Mouse (Mus musculus): Measurements from ENCODE around the gene Gm10037.
A peak's percentile ranks its signal among the peaks of the same experiment; 100 is the strongest.
"Not testable (repeated sequence)": the region's sequence is repeated elsewhere in the genome, so short reads cannot be mapped to it uniquely, and the experiment has no call there.

Gm10037 gene

DNA sequence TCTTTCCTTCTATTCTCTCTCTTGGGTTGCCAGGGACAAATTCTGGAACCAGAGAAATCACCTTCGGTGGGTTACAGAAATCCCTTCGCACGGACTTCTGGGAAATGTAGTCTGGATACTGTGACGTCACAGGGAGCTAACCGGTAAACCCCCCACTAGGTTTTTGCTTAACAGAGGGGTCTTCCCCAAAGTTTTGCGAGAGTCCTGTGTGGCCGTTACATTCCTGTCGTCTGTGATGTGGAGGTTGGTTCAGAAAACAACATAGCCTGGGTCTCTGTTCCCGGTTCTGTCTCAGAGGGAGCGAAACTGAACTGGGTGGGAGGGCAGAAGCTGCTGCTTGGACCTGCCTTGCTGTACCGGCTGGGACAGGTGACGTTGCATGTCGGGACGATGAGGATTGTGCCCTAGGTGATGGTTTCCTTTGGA is at the start of gene Gm10037:
Gm10037 (plus strand) TSS at position 196 of the 426 bp plus-strand sequence.
- no peak for DNase-seq (ENCODE audit: low spot score)

DNA sequence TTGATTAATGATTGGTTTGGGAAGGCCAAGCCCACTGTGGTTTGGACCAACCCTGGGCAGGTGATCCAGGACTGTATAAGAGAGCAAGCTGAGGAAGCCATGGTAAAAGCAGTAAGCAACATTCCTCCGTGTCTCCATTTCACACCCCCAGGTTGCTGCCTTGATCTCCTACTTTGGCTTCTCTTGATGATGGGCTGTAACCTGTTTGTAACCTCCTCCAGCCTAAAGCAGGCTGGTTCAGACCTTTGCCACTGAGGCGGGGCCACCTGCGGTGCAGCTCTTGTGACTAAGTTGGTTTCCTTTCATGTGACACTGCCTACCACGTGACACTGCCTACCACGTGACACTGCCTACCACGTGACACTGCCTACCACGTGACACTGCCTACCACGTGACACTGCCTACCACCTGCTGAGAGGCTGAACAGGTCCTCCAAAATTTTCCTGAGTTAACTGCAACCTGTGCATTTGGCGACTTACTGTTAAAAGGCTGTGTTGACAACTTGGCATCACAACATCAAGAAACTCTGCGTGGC is 38.9 kb upstream of the Gm10037 start:
- no peak for DNase-seq (ENCODE audit: low spot score)

DNA sequence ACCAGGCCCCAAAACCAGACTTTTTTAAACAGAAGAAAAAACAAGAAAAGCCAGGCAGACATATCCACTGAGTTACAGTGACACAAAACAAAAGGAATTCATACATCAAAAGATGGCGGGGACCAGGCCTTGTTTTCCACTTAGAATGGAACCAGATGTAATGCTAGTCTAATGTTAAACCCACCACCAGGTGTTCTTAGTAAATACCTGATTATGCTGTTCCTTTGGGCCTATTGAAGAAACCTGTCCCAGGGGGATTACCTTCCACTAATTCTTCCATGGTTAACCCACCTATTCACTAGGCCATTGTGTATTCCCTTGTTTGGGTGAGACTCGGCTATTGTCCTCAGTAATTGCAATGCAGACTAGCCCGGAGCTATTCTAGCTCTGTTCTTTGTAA is 32.3 kb upstream of the Gm10037 start:
- no peak for DNase-seq (ENCODE audit: low spot score)

DNA sequence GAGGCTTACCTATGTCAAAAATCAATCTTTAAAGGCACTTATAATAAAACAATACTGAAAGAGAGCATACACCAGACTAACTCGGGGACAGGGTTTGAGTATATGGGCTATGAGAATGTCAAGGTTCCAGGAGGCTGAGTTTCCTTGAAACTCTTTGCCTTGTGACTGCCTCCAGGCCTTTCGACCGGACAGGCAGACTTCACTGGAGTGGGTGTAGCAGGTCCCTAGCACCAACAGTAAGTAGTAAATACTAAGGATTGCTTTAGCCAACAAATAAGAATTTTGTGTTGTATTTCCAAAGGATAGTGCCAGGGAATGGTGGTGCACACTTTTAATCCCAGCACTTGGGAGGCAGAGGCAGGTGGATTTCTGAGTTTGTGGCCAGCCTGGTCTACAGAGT is 31.8 kb upstream of the Gm10037 start:
- not testable (repeated sequence) for DNase-seq (ENCODE audit: low spot score)

DNA sequence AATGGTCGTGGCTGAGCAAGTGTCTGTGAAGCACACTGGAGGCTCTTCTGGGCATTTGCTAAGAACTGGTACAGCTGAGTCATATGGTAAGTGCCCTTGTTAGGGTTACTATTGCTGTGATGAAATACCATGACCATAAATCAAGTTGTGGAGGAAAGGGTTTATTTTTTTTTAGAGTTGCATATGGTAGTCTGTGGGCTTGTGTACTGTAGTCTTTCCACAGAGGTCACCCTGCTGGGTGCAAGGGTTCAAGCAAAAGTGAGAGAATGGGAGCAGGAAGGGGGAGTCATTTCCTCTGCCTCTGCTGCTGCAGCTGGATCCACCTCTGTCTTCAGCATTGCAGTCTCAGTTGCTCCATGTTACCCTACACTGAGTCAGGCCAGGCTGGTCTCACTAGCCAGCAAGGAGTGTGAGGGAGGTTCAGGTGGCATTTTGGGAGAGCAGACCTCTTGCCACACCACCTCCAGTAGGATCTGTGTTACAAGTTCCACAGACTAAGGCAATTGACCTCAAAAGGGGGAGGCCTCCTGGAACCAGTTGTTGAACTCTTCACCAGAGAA is 19.2 kb upstream of the Gm10037 start:
- no peak for DNase-seq (ENCODE audit: low spot score)

DNA sequence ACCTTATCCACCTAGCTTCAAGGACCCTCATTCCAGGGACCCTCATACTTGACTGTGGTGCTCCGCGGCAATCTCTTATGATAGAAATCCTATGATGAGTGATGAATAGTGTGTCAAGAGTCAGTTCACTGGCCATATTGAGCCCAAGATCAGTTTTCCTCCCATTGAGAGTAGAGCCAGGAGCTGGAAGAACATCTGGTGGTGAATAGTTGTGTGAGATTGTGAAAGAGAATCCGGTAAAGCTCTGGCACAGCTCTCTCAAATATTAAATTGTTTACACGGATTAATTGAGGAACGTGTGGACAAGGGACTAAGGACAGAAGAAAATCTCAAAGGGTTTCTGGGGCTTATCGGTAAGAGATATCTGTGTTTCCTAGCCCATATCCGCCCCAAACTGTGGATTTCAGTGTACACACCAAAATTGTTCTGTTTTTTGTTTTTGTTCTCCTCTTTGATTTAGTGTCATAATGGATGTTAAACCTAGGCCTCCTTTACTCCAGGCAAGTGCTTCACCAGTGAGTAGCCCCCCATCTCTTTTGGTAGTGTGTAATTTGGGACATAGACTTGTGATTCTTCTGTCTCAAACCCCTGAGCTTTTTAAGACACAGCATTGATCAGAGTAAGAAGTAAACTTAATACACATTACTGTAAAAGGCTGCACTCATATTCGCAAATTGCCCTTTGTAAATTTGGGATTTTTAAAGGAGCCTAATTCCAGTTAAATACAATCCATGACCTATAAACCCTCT is 17.8 kb upstream of the Gm10037 start:
- DNase-seq (ENCODE audit: low spot score), result no peak

DNA sequence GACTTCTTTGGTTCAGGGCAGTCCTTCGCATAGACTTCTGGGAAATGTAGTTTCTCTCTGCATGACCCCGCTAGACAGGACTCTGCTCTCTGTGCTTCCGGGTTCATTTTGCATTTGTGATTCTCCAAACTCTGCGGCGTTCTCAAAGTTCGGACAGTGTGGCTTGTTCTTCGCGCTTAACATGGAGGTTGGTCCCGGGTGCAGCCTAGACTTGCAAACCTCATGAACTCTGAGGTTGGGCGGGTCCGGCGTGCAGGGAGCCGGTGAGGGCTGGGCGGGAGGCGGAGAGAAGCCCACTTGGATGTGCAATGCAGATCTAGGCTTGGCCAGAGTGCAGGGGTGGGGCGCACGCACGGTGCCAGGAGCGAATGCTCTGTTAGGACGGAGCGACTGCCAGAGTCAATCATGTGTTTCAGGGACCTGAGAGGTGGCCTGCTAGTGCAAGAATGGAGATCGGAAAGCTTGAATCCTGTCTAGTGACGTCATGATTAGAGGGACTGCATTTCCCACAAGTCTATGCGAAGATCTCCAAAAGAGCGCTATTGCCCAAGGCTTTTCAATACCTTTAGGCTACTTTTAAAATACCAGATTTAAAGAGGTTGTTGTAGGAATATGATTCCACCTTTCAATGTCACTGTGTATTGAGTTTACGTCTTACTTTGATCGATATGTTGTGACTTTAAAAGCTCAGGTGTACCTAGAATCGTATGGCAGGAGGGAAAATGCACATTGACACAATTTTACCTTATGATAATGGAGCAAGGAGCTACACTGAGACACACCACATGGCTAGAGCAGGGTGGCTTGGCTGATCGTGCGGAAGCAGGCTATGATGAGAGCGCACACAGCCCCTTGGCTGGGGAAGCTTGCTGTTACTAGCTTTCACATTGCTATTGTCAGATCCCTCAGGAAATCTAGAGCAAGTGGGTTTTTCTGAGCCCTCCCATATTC is 16.9 kb upstream of the Gm10037 start, which contains the start of gene Zfp273:
Zfp273 (plus strand) TSS at position 31 of the 951 bp plus-strand sequence.
- DNase-seq (ENCODE audit: low spot score), result peak; percentile 70

DNA sequence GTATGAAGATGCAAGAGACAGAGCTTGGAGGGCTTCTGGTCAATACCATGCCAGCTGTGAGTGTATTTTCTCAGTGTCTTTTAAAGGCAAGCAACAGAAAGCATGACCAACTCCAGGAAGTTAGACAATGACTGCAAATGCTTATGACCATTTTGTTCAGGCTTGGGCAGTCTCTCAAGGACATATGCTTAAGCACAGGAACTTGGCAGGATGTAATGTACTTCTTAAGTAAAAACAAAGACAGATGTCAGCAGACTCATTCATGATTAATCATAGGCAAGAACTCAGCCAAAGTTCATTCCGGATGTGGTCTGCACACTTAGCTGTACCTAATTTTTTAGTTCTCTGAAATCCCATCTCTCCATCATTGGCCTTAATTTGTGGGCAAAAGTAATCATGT is 12.3 kb upstream of the Gm10037 start:
- no peak for DNase-seq (ENCODE audit: low spot score)

DNA sequence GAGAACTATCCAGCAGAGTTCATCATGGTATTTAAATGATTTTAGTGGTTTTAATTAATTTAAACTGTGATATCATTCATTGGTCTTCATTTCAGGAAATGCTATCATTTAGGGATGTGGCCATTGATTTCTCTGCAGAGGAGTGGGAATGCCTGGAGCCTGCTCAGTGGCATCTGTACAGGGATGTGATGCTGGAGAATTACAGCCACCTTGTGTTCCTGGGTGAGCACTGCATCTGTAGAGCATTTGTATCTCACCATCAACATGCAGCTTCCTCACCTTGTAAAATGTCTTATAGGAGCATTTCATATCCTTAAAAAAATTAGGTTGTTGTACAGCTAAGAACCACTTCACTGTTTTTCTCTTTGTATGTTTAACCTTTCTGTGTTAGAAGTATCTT is 2.2 kb downstream of the Gm10037 start:
- not testable (repeated sequence) for DNase-seq (ENCODE audit: low spot score)

DNA sequence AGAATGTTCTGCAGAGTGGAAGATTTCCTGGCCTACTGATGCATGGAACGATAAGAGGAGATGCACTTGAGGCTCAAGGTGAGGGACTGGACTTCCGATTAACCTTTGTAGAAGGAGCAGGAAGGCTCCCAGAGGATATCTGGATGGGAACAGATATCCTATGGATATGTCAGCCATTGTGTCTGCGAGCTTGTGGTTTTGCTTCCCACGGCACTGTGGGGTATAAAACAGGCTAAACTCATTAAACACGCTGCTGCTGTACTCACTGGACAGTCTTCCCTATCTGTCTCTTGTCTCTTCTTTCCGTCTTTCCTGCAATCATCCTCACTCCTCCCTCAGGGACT is 12.8 kb downstream of the Gm10037 start:
- no peak for DNase-seq (ENCODE audit: low spot score)

DNA sequence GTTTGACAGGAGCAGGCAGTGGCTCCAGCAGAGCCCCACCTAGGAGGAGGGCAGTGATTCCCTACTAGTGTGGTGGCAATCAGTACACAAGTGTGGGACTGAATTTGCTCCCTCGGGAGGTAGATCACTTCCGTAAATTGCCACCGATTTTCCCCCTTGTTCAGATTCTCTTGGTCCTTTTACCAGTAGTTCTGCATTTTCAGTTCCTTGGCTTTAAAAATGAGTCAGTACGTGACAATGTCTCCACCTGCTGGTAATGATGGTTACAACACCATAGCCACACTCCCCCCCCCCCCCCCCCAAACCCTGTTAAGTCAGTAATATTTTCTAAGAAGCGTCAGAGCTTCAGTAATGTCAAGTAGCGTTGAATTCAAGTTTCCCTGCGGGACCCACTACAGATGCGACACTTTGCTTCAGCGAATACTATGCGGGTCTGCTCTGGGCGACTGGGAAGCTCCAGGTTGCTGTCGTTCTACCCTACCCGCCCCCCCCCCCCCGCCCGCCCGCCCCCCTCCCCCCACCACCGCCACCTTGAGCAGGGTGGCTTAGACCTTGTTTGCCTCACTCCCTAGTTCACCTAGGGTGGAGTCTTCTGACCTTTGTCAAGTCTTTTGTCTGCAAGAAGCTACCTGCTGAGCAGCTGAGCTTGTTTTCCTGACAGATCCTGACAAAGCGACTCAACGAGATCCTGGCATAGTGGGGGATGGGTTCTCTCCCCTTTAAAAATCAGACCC is 13.4 kb downstream of the Gm10037 start:
- DNase-seq (ENCODE audit: low spot score), result peak; percentile 22

DNA sequence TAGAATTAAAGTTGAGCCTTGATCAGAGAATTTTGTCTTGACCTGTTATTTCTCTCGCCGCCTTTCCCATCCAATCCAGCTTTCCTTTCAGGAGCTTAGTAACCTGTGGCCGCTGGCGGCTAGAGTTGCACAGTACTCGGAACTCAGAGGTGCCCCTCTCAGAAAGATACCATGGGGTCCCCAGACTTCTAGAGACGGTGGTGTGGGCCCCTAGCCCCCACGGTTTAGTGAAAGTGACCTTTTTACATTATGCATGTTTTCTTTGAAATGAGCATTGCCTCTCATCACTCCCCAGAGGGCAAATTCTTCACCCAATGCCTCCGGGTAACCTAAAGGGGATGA is 13.9 kb downstream of the Gm10037 start:
- no peak for DNase-seq (ENCODE audit: low spot score)

DNA sequence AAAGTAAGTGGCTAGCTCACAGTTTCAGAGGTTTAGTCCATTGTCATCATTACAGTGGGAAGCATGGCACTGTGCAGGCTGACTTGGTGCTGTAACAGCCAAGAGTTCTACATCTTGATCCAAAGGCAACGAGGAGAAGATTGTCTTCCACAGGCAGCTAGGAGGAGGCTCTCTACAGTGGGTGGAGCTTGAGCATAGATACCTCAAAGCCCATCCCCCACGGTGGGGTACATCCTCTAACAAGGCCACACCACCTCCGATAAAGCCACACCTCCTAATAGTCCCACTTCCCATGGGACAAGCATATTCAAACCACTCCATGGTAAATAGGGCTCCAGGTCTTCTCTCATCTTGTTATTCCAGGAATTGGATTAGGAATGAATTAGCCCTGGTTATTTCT is 19.5 kb downstream of the Gm10037 start:
- DNase-seq (ENCODE audit: low spot score), result no peak

DNA sequence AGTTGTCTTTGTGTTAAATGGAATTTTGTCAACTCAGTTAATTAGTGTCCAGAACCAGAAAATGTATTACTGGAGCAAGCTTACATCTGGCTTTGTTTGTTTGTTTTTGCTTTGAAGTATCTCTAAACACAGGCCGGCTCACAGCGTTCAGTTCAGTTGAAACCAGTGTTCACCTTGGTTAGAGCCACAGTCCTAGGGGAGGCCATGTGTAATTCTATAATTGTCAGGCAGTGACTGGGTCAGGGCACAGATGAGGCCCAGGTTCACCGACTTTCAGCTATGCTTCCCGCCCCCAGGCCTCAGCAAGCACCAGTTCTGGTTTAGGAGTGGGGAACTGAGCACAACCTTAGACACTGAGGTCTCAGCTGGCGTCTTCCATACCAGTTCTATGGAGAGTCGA is 22.2 kb downstream of the Gm10037 start:
- DNase-seq (ENCODE audit: low spot score), result no peak

DNA sequence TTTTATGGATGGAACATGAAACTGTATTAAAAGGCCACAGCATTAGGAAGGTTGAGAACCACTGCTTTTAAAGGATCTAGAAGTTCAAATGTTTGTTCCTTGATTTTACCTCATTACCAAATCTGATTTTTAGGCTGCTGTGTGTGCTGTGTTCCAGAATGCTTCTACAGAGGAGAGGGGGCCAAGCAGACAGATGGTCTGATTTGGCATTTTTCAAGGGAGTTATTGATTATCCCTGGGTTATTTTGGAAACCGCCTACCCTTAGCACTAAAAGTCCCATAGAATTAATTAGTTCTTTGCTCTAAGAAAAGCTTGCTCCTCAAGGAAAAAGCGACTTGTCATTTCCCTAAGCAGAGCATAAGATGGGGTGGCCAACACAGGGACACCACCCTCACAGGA is 23.1 kb downstream of the Gm10037 start:
- no peak for DNase-seq (ENCODE audit: low spot score)

DNA sequence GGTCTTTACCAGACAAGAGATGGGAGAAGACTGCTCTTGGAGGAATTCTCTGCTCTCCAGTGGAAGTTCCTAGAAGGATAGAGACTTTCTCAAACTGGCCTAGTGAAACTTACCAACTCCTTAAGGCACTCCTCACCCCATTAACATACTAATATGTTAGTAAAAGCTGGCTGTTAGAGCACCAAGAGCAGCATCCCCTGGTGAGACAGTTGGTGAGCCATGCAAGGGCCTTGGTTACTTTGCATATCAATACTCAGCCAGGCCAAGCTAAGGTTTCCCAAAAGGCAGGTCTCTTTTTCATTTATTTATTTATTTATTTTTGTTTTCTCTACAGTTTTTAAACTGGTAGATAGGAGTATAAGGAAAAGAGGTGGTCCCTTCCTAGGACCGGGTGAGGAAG is 26.4 kb downstream of the Gm10037 start:
- no peak for DNase-seq (ENCODE audit: low spot score)

DNA sequence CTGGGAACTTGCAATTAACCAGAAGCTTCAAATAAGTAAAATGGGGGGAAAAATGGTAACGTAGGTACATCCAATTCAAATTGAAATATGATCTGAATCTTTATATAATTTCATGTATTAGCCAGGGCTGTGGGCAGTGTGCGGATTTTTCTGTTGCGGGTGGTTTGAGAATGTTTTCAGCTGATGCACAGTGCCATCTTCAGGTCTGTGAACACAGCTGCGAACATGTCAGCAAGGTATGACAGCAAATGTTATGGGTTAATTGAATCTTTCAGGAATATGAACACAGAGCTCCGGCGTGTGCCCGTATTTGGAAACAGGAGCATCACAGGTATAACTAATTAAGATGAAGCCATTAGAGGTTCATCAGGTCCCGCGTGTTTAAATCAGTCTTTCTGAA is 31.6 kb downstream of the Gm10037 start:
- DNase-seq (ENCODE audit: low spot score), result no peak

DNA sequence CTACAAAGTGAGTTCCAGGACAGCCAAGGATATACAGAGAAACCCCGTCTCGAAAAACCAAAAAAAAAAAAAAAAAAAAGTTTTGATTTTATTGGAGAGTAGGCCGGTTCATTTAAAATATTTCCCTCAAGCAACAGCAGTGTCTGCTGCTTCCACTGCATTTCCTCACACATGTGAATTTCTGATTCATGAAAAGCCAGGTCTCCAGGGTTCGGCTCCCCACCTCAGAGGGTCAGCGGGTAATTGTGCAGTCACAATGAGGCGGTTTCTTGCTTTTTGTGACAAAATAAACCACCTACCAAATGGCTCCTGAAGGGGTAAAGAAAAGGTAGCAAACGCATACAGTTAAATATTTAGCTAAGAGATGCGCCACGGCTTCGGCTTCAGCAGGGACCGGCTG is 32.1 kb downstream of the Gm10037 start, which contains the start of gene BC048507:
BC048507 (plus strand) TSS at position 301 of the 400 bp plus-strand sequence.
- DNase-seq (ENCODE audit: low spot score), result no peak

DNA sequence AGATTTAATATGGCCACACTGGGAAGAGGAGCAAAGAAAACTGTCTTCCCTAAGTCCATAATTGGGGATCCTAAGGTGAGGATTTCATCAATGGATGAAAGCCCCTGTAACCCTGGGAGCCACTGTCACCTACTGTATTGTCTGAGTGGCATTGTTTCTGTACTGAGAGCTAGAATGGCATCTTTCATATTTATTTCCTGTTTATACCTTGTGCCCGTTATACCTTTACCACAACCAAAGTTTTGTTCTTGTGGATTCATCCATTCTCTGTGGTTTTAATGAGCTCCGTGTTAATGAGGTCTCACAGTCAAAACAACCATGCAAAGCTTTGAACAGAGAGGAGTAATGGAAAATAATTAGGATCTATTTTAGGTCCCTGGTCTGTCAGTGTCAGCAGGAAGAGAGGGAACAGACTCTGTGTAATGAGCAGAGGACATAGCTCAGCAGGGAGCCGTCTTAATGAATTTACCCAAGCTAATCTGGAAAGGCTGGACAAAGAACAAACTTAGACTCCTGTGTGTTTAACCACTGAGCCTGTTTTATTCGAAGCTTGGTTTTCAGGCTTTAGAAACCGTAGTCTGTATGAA is 34.0 kb downstream of the Gm10037 start:
- no peak for DNase-seq (ENCODE audit: low spot score)

DNA sequence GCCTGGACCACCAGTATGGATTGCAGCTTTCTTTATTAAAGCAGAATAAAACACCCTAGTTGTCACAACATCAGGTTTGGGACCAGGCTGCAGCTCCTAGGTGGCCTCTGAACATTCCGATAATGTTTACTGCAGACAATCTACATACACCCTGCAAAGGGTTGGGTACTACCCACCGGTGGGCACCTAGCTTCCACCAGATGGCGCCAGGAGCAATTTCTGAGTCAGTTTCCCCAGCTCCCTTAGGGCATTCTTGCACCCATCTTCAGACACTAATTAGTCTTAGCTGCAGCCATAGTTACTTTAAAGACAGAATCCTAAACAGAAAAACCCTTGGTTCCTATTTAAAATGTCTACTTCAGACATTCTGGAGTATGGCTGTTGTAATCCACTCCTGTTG is 37.0 kb downstream of the Gm10037 start:
- DNase-seq (ENCODE audit: low spot score), result no peak

DNA sequence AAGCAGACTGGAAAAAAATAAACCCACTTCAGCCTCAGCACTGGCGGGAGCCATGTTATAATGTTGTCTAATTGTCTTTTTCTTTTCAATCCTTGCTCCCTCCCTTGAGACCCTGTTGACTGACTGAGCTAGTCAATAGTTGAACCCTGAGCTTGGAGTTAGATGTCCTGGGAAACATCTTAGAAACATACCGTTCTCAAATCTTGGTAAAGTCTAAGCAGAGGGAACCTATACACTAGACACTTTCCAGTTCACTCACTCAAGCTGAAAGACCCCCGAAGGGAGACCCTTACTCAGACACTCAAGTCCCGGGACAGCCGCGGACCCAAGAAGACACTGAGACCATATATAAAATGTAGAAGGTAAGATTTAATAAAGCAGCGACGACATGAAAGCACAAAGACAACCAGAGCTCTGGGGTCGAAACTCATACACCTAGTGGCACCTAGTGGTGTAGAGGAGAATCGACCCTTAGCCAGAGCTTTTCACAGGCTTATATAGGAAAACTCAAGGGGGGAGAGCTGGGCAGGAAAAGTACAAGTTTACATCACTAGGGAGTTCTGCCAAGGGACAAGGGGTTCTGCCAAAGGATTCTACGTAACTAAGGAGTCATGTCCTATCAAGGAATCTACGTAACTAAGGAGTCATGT is 45.3 kb downstream of the Gm10037 start:
- not testable (repeated sequence) for DNase-seq (ENCODE audit: low spot score)
